In the genomic region with DNA sequence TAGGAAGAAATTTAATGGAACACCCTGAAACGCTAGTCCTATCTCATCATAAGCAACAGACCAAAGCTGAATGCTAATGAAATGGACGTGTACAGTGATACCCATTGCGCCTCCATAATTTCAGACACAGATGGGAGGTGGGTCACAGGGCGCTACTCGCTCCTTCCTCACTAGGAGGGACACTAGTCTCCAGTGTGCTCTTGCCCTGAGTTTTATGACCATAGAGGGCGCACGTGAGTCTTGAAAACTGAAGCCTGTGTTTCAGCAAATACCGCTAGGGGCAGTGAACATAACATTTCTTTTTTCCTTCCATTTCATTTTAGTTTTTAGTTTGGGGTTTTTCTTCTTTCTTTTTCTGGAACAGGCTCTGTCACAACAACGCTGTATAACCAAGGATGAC, we compare ENCODE assay signal across 13 mouse cellular contexts.
DNase-seq lines count a peak whose midpoint lies in the region; ATAC-seq and TF ChIP-seq lines count a peak whose summit lies in the region.
"Had no signal": no experiment of that assay in that cellular context is flagged by ENCODE, and none has a peak within 500 bp of the region (broad histone marks: within the 10 kb centered on the region; RNA-seq: fewer than 3 reads in every experiment).

No protein-coding gene starts in this region.

- ATAC-seq in forebrain, embryonic 11.5 days (replicated peaks; ENCODE audit: low FRiP score) = peak; percentile 69
- no peak for ATAC-seq in forebrain, embryonic 16.5 days

- peak; percentile 41; the same call in 1 of the 2 replicates for TF ChIP-seq CTCF in testis, adult 2 months (IDR thresholded peaks at IDR 0.05; ENCODE audit: control insufficient read depth, insufficient read depth, insufficient replicate concordance, low read depth, low read length)

- no peaks in the 10 kb centered on the region for H3K36me3 ChIP-seq in forebrain, embryonic 11.5 days (ENCODE audit: control insufficient read depth, insufficient read depth, low read length)
- H3K36me3 ChIP-seq in forebrain, embryonic 16.5 days (ENCODE audit: control insufficient read depth, insufficient read depth) = no peaks in the 10 kb centered on the region
- no peaks in the 10 kb centered on the region for H3K36me3 ChIP-seq in testis, adult 2 months (ENCODE audit: control insufficient read depth, insufficient read depth, low read length)
- H3K36me3 ChIP-seq: embryonic facial prominence, embryonic 15.5 days; limb, embryonic 13.5 days; lung, embryonic 15.5 days; midbrain, embryonic 10.5 days had no signal

- H3K27me3 ChIP-seq in forebrain, embryonic 11.5 days (ENCODE audit: control insufficient read depth, insufficient read depth, low read length) = no peaks in the 10 kb centered on the region
- no peaks in the 10 kb centered on the region for H3K27me3 ChIP-seq in forebrain, embryonic 16.5 days (replicated peaks; ENCODE audit: control insufficient read depth, insufficient read depth, low read length)
- H3K27me3 ChIP-seq in testis, adult 2 months (ENCODE audit: control insufficient read depth, insufficient read depth, low read length) = no peaks in the 10 kb centered on the region
- H3K27me3 ChIP-seq: embryonic facial prominence, embryonic 15.5 days; limb, embryonic 13.5 days; lung, embryonic 15.5 days had no signal

- H3K9me3 ChIP-seq in forebrain, embryonic 11.5 days (ENCODE audit: control insufficient read depth, low read length) = no peaks in the 10 kb centered on the region; the same call in 1 of the 2 replicates
- no peaks in the 10 kb centered on the region for H3K9me3 ChIP-seq in forebrain, embryonic 16.5 days (ENCODE audit: control insufficient read depth, low read length)
- H3K9me3 ChIP-seq: embryonic facial prominence, embryonic 15.5 days; limb, embryonic 13.5 days; lung, embryonic 15.5 days; midbrain, embryonic 10.5 days had no signal

- 0 out of 2 replicates have a peak, but pooled peaks cover 2% of the 10 kb centered on the region for H3K4me1 ChIP-seq in forebrain, embryonic 11.5 days (replicated peaks; ENCODE audit: control insufficient read depth, insufficient read depth, low read length)
- no peaks in the 10 kb centered on the region; the same call in 1 of the 2 replicates for H3K4me1 ChIP-seq in forebrain, embryonic 16.5 days (replicated peaks; ENCODE audit: control insufficient read depth, insufficient read depth, low read length)
- no peaks in the 10 kb centered on the region for H3K4me1 ChIP-seq in testis, adult 2 months (ENCODE audit: control insufficient read depth, insufficient read depth, low read length)
- H3K4me1 ChIP-seq: embryonic facial prominence, embryonic 15.5 days; lung, embryonic 15.5 days had no signal

- no peak for TF ChIP-seq POLR2A in testis, adult 2 months (IDR thresholded peaks at IDR 0.05; ENCODE audit: control insufficient read depth, low read depth, low read length)

- H3K4me2 ChIP-seq in forebrain, embryonic 11.5 days (ENCODE audit: low read depth, low read length, severe bottlenecking) = no peak overlapping the region
- no peak overlapping the region for H3K4me2 ChIP-seq in forebrain, embryonic 16.5 days (ENCODE audit: low read length)
- H3K4me2 ChIP-seq: embryonic facial prominence, embryonic 15.5 days; limb, embryonic 13.5 days; lung, embryonic 15.5 days had no signal

- no peak overlapping the region for H3K27ac ChIP-seq in forebrain, embryonic 11.5 days (ENCODE audit: low read depth, low read length)
- H3K27ac ChIP-seq in forebrain, embryonic 16.5 days (ENCODE audit: low read length) = no peak overlapping the region
- no peak overlapping the region for H3K27ac ChIP-seq in testis, adult 2 months (ENCODE audit: control insufficient read depth, insufficient read depth, low read depth, low read length)
- H3K27ac ChIP-seq: embryonic facial prominence, embryonic 15.5 days; limb, embryonic 13.5 days; lung, embryonic 15.5 days; midbrain, embryonic 10.5 days had no signal

- 72% methylated on average over 9 of the region's 9 CpGs for WGBS in forebrain, embryonic 11.5 days
- 75% methylated on average over 9 of the region's 9 CpGs for WGBS in forebrain, embryonic 16.5 days

- H3K9ac ChIP-seq in forebrain, embryonic 11.5 days (ENCODE audit: low read length) = no peak overlapping the region
- H3K9ac ChIP-seq in forebrain, embryonic 16.5 days (replicated peaks; ENCODE audit: low read depth, low read length) = no peak overlapping the region
- H3K9ac ChIP-seq: embryonic facial prominence, embryonic 15.5 days; limb, embryonic 13.5 days; lung, embryonic 15.5 days had no signal

- peak; percentile 50 for DNase-seq in forebrain, embryonic 11.5 days (ENCODE audit: low spot score)
- DNase-seq in kidney, postnatal 4 days = peak; percentile 8 to 9
- DNase-seq in kidney, adult 8-10 months = no peak
- DNase-seq in right cerebral cortex, postnatal 14 days = peak; percentile 7
- no peak for DNase-seq in right cerebral cortex, adult 18-20 months
- no peak for DNase-seq in spleen, postnatal 10 days (ENCODE audit: low spot score in 2 of 2)
- DNase-seq: thymus, postnatal 36 days had no signal

- no peak overlapping the region for H3K4me3 ChIP-seq in forebrain, embryonic 11.5 days (ENCODE audit: low read depth, low read length)
- no peak overlapping the region for H3K4me3 ChIP-seq in forebrain, embryonic 16.5 days (replicated peaks; ENCODE audit: low read length)
- H3K4me3 ChIP-seq in testis, adult 2 months (ENCODE audit: control insufficient read depth, low read depth, low read length) = no peak overlapping the region
- H3K4me3 ChIP-seq: embryonic facial prominence, embryonic 15.5 days; limb, embryonic 13.5 days; lung, embryonic 15.5 days; midbrain, embryonic 10.5 days had no signal

Comparison
In these comparisons a context has a peak if more than half of its experiments do, and no peak if none do; other contexts are left out.
1. DNase-seq: peak in forebrain, embryonic 11.5 days (single experiment), kidney, postnatal 4 days (2 of 2) and right cerebral cortex, postnatal 14 days (single experiment); none in kidney, adult 8-10 months (0 of 2), right cerebral cortex, adult 18-20 months (single experiment) and spleen, postnatal 10 days (0 of 2).